Mouse (Mus musculus) lung, adult 2 months (tissue): Measurements from ENCODE around the gene Mgat4a. TPM values are rescaled to one million over a fixed set of nuclear protein-coding genes. Genes with fewer than 3 reads are reported as not detected.
A peak's percentile ranks its signal among the peaks of the same experiment; 100 is the strongest.

Experiments used
- DNase-seq: peaks from one replicate; pipeline ENCODE4 v3.0.0; 2022
- H3K4me1 ChIP-seq: fragments of 200-500 bp; 2 replicates; pipeline ENCODE4 v1.6.1; 2011; ENCODE audit warnings: low read length; ENCODE audit not compliant: control insufficient read depth, insufficient read depth
- H3K4me3 ChIP-seq: fragments of 200-500 bp; replicated peaks from 2 replicates; pipeline ENCODE3; 2011; ENCODE audit warnings: low read depth, mild to moderate bottlenecking, control low read depth, low read length; ENCODE audit errors: extremely low read depth
- CTCF ChIP-seq: fragments of 200-500 bp; IDR thresholded peaks from 2 replicates; pipeline ENCODE4 v1.5.1; 2011; ENCODE audit warnings: mild to moderate bottlenecking, low read length, control low read depth; ENCODE audit not compliant: insufficient read depth
- POLR2A ChIP-seq: fragments of 200-500 bp; IDR thresholded peaks from 2 replicates; pipeline ENCODE4 v1.6.1; 2011; ENCODE audit warnings: low read depth, mild to moderate bottlenecking, control low read depth, low read length, borderline replicate concordance; ENCODE audit errors: extremely low read depth
- WGBS: fragments of 180-500 bp; shearing (Covaris S2); methylation state at CpG from one replicate; pipeline ENCODE4 v1.1.7; 2018; 5-methylcytosine and 5-hydroxymethylcytosine counted together
- polyA plus RNA-seq: library from polyadenylated mRNA; depleted of rRNA; stranded (reverse); fragments of >200 nt; gene quantifications from 2 replicates; pipeline ENCODE4 v1.2.3, GENCODE M21; 2012

The Mgat4a gene
- polyA plus RNA-seq, 1 experiment, result 4.2 TPM

DNA sequence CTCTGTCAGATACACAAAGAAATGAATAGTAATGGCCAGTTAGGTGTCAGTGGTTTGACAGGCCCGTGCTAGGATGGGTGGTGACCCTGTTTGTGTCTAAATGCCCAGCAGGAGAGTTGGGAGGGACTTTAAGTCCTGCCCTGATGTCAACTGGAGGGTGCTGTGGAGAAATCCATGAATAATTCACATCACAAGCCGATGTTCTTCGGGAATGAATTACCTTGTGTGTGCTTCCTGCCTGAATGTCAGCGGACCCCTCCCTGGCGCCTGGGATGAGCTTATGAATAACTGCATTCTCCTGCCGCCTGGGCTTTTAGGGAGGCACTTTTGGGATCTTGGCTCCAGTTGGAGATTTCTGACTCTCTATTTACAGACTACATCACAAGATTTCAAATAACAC, 24.6 kb upstream of the Mgat4a start:
- TF ChIP-seq CTCF (no peak), POLR2A (no peak)
- H3K4me1 ChIP-seq, result no peaks in the 10 kb centered on the region; the same call in 1 of the 2 replicates
- H3K4me3 ChIP-seq, result no peak overlapping the region
- 58% methylated on average over 6 of the region's 6 CpGs for WGBS
- no peak for DNase-seq

DNA sequence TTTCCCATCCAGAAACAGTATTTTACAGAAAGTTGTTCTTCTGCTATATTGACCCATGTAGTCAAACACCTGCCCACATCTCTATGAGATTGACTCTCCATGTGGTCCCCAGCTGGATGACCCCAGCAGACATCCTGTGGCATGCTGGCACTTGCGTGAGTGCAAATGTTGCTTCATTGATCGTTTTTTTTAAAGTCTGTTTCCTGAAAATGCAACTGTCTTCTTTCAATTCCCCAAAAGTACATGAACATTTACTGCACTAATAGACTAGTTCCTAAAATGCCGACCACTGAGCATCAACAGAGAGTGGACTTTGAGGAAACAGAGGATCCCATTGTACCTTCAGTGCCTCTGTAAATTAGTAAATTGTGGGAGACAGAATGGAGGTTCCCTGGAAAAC, 21.1 kb upstream of the Mgat4a start:
- Histone ChIP-seq H3K4me3 (no peak overlapping the region), H3K4me1 (no peaks in the 10 kb centered on the region; the same call in 1 of the 2 replicates)
- TF ChIP-seq POLR2A, result no peak
- DNase-seq, result no peak
- WGBS, result 71% methylated on average over 3 of the region's 3 CpGs

DNA sequence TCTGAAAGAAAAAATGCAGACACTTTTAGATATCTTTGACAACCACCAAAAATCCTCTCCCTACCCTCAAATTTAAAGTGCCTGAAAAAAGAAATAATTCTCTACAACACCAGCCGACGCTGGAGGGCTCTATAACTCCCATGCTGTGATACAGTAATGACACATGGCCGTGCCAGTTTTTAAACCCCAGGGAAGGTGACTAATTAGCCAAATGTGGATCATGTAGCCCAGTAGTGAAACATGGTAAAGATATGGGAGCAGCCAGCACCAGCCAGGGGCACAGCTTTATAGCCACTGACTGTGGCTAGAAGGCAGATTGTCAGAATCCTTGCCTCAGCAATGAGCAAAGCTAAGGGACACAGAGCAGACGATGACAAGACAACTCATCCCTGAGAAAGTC, 19.5 kb upstream of the Mgat4a start:
- WGBS, result 90% methylated on average over 4 of the region's 4 CpGs
- TF ChIP-seq POLR2A, result no peak
- no peak for TF ChIP-seq CTCF
- H3K4me1 ChIP-seq, result no peaks in the 10 kb centered on the region
- DNase-seq, result no peak
- H3K4me3 ChIP-seq, result no peak overlapping the region

DNA sequence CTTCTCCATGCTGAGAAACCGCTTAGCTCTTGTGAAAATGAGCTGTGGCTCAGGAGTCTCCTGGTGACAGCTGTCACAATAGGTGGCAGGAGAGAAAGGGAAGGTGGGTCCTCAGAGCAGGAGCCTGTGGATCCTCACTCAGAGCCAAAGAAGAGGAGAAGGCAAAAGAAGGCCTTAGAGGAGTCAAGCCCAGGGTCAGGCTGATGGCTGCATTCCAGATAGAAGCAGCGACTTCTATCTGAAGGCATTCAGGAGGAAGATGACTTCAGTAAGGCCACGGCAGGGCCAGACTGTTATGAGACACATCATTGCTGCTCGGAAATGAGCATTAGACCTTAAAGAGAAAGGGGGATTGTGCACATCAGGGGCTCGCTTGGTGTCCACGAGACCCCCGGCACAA, 11.2 kb upstream of the Mgat4a start:
- DNase-seq, result no peak
- H3K4me3 ChIP-seq, result no peak overlapping the region
- no peaks in the 10 kb centered on the region for H3K4me1 ChIP-seq
- TF ChIP-seq CTCF, result no peak
- no peak for TF ChIP-seq POLR2A
- 65% methylated on average over 7 of the region's 7 CpGs for WGBS

DNA sequence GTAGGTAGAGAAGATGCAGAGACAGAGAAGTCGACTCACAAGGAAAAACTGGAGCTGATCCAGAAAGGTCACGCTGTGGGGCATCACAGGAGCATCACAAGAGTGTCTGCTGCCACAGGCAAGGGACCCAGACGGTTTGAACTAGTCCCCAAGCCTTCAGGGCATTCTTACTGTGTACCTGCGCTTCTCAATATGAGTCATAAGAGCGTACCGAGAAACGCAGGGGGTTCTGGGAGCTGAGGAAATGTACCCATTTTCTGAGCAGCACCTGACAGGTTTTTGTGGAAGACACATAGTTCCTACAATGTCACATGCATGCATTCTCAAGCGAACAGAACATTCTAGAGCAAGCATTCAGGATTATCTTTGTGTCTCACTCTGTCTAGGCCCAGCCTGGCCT, 8.7 kb upstream of the Mgat4a start:
- Histone ChIP-seq H3K4me3 (no peak overlapping the region), H3K4me1 (no peaks in the 10 kb centered on the region)
- WGBS, result 90% methylated on average over 8 of the region's 8 CpGs
- TF ChIP-seq CTCF, result no peak
- TF ChIP-seq POLR2A, result no peak
- no peak for DNase-seq

DNA sequence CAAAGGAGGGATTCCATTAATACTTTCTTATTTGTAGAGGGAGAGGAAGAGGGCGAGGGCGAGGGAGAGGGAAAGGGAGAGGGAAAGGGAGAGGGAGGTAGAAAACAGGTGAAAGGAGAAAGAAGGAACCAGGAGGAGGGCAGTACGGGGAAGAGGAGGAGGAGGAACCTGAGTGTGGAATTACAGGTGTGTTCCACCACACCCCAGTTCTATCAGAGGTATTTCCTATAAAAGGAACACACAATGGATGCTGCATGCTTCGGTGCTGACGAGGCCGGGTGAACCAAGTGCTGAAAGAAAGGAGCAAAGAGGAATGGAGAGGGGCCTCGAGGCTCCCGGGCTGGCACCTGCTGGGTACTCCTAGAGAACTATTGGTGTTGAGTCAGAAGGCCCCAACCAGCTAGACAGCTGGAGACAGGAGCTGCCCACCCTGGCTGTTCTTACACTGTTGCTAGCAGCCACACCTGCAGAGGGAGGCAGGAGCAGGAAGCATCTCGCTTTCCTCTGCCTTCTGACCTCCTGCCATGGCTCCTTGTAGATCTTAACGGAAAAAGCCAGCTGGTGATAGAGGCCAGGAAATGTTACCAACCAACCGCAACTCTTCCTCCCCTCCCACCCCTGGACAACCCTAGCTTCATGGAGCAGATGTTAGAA, 5.7 kb upstream of the Mgat4a start:
- Histone ChIP-seq H3K4me1 (no peaks in the 10 kb centered on the region), H3K4me3 (no peak overlapping the region)
- TF ChIP-seq CTCF (no peak), POLR2A (no peak)
- no peak for DNase-seq
- 76% methylated on average over 11 of the region's 11 CpGs for WGBS

DNA sequence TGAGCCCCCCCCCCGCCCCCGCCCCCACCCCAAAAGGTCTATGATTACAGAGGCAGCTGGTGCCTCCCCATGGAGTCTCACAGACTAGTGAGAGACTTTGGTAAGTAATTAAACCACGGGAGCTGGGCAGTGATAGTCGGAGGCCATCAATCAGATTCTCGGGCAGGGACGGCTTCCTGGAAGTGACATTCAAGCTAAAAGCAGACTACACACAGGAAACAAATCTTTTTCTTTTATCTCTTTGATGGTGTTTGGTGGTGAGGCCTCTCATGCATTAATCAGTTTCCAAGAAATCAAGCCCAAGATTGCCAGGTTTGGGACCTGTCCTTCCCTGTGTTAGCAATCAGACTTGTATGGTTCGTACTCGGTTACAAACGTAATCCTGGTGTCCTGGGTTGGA, 3.4 kb upstream of the Mgat4a start:
- TF ChIP-seq CTCF (no peak), POLR2A (no peak)
- H3K4me3 ChIP-seq, result no peak overlapping the region
- H3K4me1 ChIP-seq, result no peaks in the 10 kb centered on the region
- 34% methylated on average over 9 of the region's 9 CpGs for WGBS
- DNase-seq, result no peak

DNA sequence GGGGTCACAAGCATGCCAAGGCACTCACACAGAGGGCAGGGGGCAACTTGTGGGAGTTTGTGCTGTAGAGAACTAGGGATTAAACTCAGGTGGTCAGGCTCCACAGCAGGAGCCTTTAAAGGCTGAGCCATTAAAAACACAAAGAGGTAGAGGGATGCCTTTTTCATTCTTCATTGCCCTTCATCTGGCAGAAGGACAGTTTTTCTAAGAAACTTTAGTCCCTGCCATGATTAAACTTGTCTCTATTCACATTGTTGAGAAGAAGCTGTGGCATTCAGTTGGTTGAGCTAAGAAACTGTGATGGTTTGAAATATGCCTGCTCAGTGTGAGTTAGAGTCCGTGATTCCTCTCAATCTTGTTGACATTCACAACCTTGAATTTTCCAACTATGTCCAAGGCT, 2.2 kb upstream of the Mgat4a start:
- no peak overlapping the region for H3K4me3 ChIP-seq
- no peak for TF ChIP-seq CTCF
- no peak for TF ChIP-seq POLR2A
- DNase-seq, result no peak
- H3K4me1 ChIP-seq, result no peaks in the 10 kb centered on the region
- 51% methylated on average over 1 of the region's 1 CpGs for WGBS

DNA sequence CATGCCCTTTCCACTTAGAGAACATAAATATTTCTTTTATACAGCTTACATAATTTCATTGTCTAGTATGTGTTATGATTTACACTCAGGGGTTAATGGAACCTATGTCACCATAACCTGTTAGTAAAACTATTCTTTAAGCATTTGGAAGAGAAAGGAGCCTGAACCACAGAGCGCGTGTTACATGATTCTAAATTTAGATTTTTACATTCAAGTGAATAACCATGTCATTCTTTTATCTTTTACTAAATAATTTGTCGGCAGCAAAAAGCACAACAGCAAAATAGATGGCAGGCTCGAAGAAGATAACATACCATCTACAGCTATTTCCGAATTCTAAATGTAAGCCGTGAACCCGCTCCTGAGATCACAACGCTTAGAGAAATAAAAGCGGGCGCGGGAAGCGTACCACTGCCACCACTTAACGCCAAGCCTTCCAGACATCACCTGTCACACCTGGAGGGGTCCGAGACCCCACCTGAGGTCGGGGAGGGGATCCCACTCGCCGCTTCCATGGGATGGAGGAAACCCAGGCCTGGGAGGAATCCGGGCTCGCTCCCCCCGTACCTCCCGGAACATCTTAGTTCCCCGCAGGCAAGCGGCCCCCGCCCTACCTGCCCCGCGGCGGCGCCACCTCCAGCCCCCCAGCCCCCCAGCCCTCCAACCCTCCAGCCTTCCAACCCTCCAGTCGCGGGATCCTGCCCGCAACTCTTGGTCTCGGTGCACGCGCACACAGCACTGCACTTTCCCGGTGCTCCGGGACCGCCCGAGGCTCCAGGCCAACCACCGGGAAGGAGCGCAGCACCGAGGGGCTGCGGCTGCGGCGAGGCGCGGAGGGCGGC, 627 bp downstream of the Mgat4a start:
- 2% methylated on average over 46 of the region's 47 CpGs for WGBS
- TF ChIP-seq POLR2A (no peak), CTCF (no peak)
- DNase-seq, result peak; percentile 25
- Histone ChIP-seq H3K4me1 (no peaks in the 10 kb centered on the region), H3K4me3 (peak overlapping the region; percentile 78)
